Mouse (Mus musculus): ENCODE measurements around the gene Cep295nl.
A peak's percentile ranks its signal among the peaks of the same experiment; 100 is the strongest.
"Not testable (repeated sequence)": the region's sequence is repeated elsewhere in the genome, so short reads cannot be mapped to it uniquely, and the experiment has no call there.

Cep295nl gene

GRCm38 (mm10) chr11:118317129-118317528 is 25.2 kb downstream of the Cep295nl start:
- DNase-seq: peak; percentile 18

GRCm38 (mm10) chr11:118316231-118316806 is 26.0 kb downstream of the Cep295nl start:
- no peak for DNase-seq

- DNase-seq: no peak
Observed at GRCm38 (mm10) chr11:118312132-118312723, 30.1 kb downstream of the Cep295nl start.

- DNase-seq: not testable (repeated sequence)
Observed at GRCm38 (mm10) chr11:118307962-118308361, 34.3 kb downstream of the Cep295nl start.

- DNase-seq: not testable (repeated sequence)
Observed at GRCm38 (mm10) chr11:118303959-118304358, 38.3 kb downstream of the Cep295nl start.

GRCm38 (mm10) chr11:118298810-118299209 is 43.5 kb downstream of the Cep295nl start:
- DNase-seq: no peak

GRCm38 (mm10) chr11:118297967-118298366 is 44.3 kb downstream of the Cep295nl start:
- DNase-seq: no peak

- DNase-seq: no peak
Observed at GRCm38 (mm10) chr11:118295026-118295425, 47.3 kb downstream of the Cep295nl start.

GRCm38 (mm10) chr11:118292671-118293070 is 49.6 kb downstream of the Cep295nl start:
- DNase-seq: no peak

GRCm38 (mm10) chr11:118289999-118290889 is 52.1 kb downstream of the Cep295nl start, which contains the start of gene Usp36:
Gene Usp36, minus strand, starts transcription at chr11:118290244.
- peak; percentile 100 for DNase-seq

GRCm38 (mm10) chr11:118289562-118289961 is 52.7 kb downstream of the Cep295nl start:
- DNase-seq: no peak

- peak; percentile 19 for DNase-seq
Observed at GRCm38 (mm10) chr11:118289037-118289511, 53.2 kb downstream of the Cep295nl start.

- peak; percentile 36 for DNase-seq
Observed at GRCm38 (mm10) chr11:118287573-118287972, 54.7 kb downstream of the Cep295nl start.

- DNase-seq: no peak
Observed at GRCm38 (mm10) chr11:118286434-118286833, 55.9 kb downstream of the Cep295nl start.

GRCm38 (mm10) chr11:118285791-118286190 is 56.5 kb downstream of the Cep295nl start:
- DNase-seq: no peak
